Mouse (Mus musculus): ENCODE measurements at regions not wholly inside any gene's neighbourhood (a gene's known extent, or its start where the extent isn't known, plus 50 kb on each side); places are given as distances from the start of the nearest gene placed in this dataset.

DNA sequence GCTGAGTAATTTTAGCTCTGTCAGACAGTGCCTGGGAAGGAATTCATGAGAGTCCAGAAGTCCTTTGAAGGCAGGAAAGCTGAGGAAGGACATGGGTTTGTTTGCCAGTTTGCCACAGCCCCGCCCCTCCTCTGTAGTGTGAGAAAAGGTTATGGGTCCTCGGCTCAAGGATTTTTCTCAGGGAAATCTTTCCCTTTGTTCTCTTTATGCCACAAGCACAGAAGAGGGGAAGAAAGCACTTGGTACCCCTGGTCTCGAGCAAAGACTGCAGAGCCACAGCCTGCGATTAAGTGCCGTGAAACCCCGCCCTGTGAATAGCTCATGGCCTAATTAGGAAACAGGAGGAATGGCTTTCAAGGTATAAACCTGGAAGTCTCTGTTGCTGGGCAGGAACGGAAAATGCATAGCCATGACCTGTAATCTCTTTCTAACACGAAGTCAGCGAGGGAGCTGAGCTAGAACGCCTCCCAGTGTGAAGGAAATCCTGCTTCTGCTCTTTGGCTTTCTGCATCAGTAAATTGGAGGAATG lies 166.1 kb upstream of the Tars start:
- TF ChIP-seq POLR2A (IDR thresholded peaks at IDR 0.05; ENCODE audit: low read depth, low read length): no peak
- no peak for TF ChIP-seq CTCF (IDR thresholded peaks at IDR 0.05; ENCODE audit: extremely low read depth, insufficient read depth, insufficient read length, insufficient replicate concordance)
